Mouse (Mus musculus): Measurements from ENCODE around the gene Tmbim1.

DNA sequence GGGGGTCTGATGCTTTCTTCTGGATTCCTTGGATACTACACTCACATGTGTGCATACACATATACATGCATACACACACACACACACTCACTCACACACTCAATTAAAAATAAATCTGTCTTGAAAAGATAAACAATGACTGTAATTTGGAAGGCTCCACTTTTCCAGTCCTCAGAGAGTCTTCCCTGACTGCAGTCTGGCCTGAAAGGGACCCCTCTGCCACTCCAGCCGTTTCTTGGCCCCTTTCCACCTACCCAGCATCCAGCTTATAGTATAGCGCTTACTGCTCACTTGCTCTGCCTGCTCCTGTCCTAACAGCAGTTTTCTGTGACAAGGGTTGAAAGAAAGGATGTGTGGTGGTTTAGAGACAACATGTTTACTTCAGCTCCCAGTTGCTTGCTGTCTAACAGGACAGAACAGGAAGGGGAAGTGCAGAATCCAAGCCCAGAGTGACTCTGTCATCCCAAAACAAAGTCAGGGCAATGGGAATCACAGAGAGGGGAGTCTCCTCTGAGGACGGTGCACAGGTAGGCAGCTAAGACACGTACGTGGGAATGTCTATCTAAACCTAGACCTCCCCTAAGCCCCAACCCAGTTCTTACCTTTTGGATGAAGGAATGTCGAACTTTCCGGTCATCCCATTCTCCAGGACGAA lies 12.0 kb downstream of the Tmbim1 start:
- TF ChIP-seq POLR2A (IDR thresholded peaks at IDR 0.05; ENCODE audit: low read depth, low read length), result no peak
- TF ChIP-seq CTCF (IDR thresholded peaks at IDR 0.05; ENCODE audit: extremely low read depth, insufficient read length, insufficient replicate concordance, low read depth, low read length), result no peak
